Mouse (Mus musculus): Measurements from ENCODE around the gene Zc3h12d.

DNA sequence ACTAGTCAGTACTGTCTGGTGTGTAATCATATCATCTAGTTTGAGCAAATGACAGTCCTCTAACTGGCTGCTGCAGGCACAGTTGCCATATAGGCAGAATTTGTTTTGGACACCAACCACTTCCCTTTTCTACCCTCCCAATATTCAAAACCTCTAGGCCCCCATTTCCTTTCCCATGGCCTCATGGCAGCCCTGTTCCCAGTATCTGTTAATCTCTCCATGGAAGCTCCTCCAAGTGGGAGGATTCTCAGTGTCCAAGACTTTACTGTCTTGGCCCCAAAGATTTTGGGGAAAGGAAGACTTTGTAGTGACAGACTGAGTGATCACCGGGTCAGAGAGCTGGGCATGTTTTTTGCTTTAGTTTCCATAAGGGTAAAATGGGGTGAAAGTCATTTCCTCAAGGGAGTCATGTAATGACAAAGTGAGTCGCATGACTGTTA is 14.9 kb downstream of the Zc3h12d start:
- TF ChIP-seq CTCF (IDR thresholded peaks at IDR 0.05; ENCODE audit: control insufficient read depth, insufficient read depth, insufficient read length) (no peak), MAX (IDR thresholded peaks at IDR 0.05) (no peak), MYOD1 (IDR thresholded peaks at IDR 0.05; ENCODE audit: control insufficient read depth, insufficient read length, low read depth) (no peak), USF1 (IDR thresholded peaks at IDR 0.05; ENCODE audit: low read depth) (no peak)

Measured in C2C12 (cell line).